Mouse (Mus musculus) kidney, embryonic 14.5 days (tissue): ENCODE measurements around the gene Wipf3. TPM values are rescaled to one million over a fixed set of nuclear protein-coding genes. Genes with fewer than 3 reads are reported as not detected.

ENCODE experiments used
- ATAC-seq: fragments of 200-750 bp; cut with Nextera tagmentation; 2 replicates; pipeline ENCODE4 v1.8.0; 2017; ENCODE audit warnings: moderate number of reproducible peaks, mild to moderate bottlenecking, moderate TSS enrichment, moderate library complexity; ENCODE audit not compliant: low FRiP score, low TSS enrichment
- H3K27ac ChIP-seq: fragments of 300-500 bp; sonication (generic); 2 replicates; pipeline ENCODE4 v1.5.1; 2014; ENCODE audit warnings: low read depth, mild to moderate bottlenecking, low read length, moderate library complexity, mixed read lengths
- H3K27me3 ChIP-seq: fragments of 300-500 bp; sonication (generic); 2 replicates; pipeline ENCODE4 v1.6.1; 2014; ENCODE audit warnings: mild to moderate bottlenecking, low read length; ENCODE audit not compliant: control insufficient read depth, insufficient read depth
- H3K36me3 ChIP-seq: fragments of 300-500 bp; sonication (generic); 2 replicates; pipeline ENCODE4 v1.6.1; 2014; ENCODE audit warnings: low read length, mixed read lengths; ENCODE audit not compliant: control insufficient read depth, insufficient read depth
- H3K4me1 ChIP-seq: fragments of 300-500 bp; sonication (generic); 2 replicates; pipeline ENCODE4 v1.6.1; 2014; ENCODE audit warnings: low read length, mixed read lengths; ENCODE audit not compliant: control insufficient read depth, insufficient read depth
- H3K4me2 ChIP-seq: fragments of 300-500 bp; sonication (generic); replicated peaks from 2 replicates; pipeline ENCODE4 v1.6.1; 2014; ENCODE audit warnings: low read depth, mild to moderate bottlenecking, low read length
- H3K4me3 ChIP-seq: fragments of 300-500 bp; sonication (generic); 2 replicates; pipeline ENCODE4 v1.5.1; 2014; ENCODE audit warnings: mild to moderate bottlenecking, low read length
- H3K9ac ChIP-seq: fragments of 300-500 bp; sonication (generic); 2 replicates; pipeline ENCODE4 v1.6.1; 2014; ENCODE audit warnings: low read depth, mild to moderate bottlenecking, low read length, moderate library complexity
- H3K9me3 ChIP-seq: fragments of 300-500 bp; sonication (generic); 2 replicates; pipeline ENCODE4 v1.6.1; 2016; ENCODE audit warnings: low read length; ENCODE audit not compliant: control insufficient read depth
- WGBS: fragments of 180-500 bp; shearing (Covaris S2); extraction: QIAGEN DNeasy Blood & Tissue Kit; methylation state at CpG from one replicate; pipeline ENCODE4 v1.1.7; 2014; 5-methylcytosine and 5-hydroxymethylcytosine counted together
- polyA plus RNA-seq: library from polyadenylated mRNA; unstranded; fragments of >200 nt; fragmentation: Nextera tagmentation; extraction: Ambion mirVana; gene quantifications from 2 replicates; pipeline ENCODE4 v1.2.1, GENCODE M21; 2014

Gene Wipf3
- polyA plus RNA-seq, 1 experiment from 2014 or later = 2.7 TPM

GRCm38 (mm10) chr6:54543646-54544045, 114.2 kb downstream of the Wipf3 start:
- whole genome bisulfite sequencing = 76% methylated on average over 2 of the region's 2 CpGs
- no peaks in the 10 kb centered on the region for H3K36me3 ChIP-seq
- no peak overlapping the region for H3K4me2 ChIP-seq
- no peak overlapping the region for H3K4me3 ChIP-seq
- H3K9me3 ChIP-seq = no peaks in the 10 kb centered on the region
- H3K9ac ChIP-seq = no peak overlapping the region
- no peak for ATAC-seq
- no peaks in the 10 kb centered on the region for H3K27me3 ChIP-seq
- 0 out of 2 replicates have a peak, but pooled peaks cover 3% of the 10 kb centered on the region for H3K4me1 ChIP-seq
- H3K27ac ChIP-seq = no peak overlapping the region

DNA sequence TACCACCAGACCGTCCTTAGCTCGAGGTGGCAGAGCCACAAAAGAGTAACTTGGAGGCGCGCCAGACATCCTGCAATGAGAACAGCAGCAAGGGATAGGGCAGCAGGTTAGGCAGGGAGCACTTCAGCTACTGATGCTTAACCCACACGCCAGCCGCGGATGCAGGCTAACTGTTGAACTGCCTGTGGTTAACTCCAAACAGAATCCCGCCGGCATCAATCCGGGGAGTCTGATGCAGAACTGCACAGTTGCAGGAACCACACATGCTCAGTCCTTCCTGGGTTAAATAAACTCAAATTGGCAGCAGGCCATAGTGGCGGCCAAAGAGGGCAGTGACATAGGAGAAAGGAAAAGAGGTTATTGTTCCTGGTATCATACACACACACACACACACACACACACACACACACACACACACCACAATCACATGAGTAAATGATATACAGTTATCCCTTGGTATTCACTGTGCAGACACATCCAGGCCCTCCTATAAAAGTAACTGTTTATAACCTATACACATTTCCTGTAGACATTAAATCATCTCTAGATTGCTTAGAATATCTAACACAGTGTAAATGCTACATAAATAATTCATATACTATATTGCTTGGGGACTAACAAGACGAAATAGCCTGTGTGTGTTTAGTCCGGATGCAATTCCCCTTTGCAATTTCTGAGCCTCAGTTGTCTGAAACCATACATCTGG, 119.1 kb downstream of the Wipf3 start:
- H3K36me3 ChIP-seq = no peaks in the 10 kb centered on the region
- 62% methylated on average over 13 of the region's 13 CpGs for WGBS
- no peaks in the 10 kb centered on the region for H3K27me3 ChIP-seq
- no peaks in the 10 kb centered on the region for H3K9me3 ChIP-seq
- ATAC-seq = no peak
- no peak overlapping the region for H3K4me2 ChIP-seq
- no peak overlapping the region for H3K4me3 ChIP-seq
- no peak overlapping the region for H3K27ac ChIP-seq
- peaks cover 9% of the 10 kb centered on the region; the same call in 1 of the 2 replicates for H3K4me1 ChIP-seq
- no peak overlapping the region for H3K9ac ChIP-seq

DNA sequence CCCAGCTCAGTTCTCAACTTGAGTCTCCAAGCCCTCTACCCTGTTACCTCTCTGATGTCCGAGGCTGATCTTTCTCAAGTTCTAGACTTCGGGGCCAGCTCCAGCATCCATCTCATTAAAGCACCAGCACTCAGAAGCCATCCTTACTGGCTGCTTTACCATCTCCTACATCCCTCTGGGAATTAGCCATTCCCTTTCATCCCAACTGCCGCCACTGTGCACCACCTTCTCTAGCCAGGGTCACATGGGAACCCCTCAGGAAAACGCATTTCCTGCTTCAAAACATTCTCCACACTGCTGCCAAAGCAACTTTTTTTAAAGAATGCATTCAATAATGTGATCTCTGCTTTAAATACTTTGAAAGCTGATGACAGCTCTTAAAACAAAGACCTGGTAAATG, 119.9 kb downstream of the Wipf3 start:
- H3K27me3 ChIP-seq = no peaks in the 10 kb centered on the region
- no peaks in the 10 kb centered on the region for H3K36me3 ChIP-seq
- no peak overlapping the region for H3K27ac ChIP-seq
- 52% methylated on average over 4 of the region's 4 CpGs for WGBS
- no peak overlapping the region for H3K4me3 ChIP-seq
- H3K4me1 ChIP-seq = peaks cover 9% of the 10 kb centered on the region; the same call in 1 of the 2 replicates
- ATAC-seq = no peak
- H3K9ac ChIP-seq = no peak overlapping the region
- H3K9me3 ChIP-seq = no peaks in the 10 kb centered on the region
- no peak overlapping the region for H3K4me2 ChIP-seq

GRCm38 (mm10) chr6:54550801-54551323, 121.5 kb downstream of the Wipf3 start:
- H3K4me1 ChIP-seq = peaks cover 9% of the 10 kb centered on the region; the same call in 1 of the 2 replicates
- H3K27ac ChIP-seq = no peak overlapping the region
- no peaks in the 10 kb centered on the region for H3K27me3 ChIP-seq
- H3K36me3 ChIP-seq = no peaks in the 10 kb centered on the region
- 45% methylated on average over 6 of the region's 7 CpGs for WGBS
- H3K9ac ChIP-seq = no peak overlapping the region
- no peak overlapping the region for H3K4me2 ChIP-seq
- ATAC-seq = no peak
- no peak overlapping the region for H3K4me3 ChIP-seq
- H3K9me3 ChIP-seq = no peaks in the 10 kb centered on the region

GRCm38 (mm10) chr6:54552721-54553413, 123.5 kb downstream of the Wipf3 start:
- H3K4me3 ChIP-seq = no peak overlapping the region
- H3K9me3 ChIP-seq = no peaks in the 10 kb centered on the region
- no peak overlapping the region for H3K9ac ChIP-seq
- no peak for ATAC-seq
- no peaks in the 10 kb centered on the region for H3K36me3 ChIP-seq
- 79% methylated on average over 9 of the region's 9 CpGs for WGBS
- H3K4me2 ChIP-seq = no peak overlapping the region
- H3K27ac ChIP-seq = no peak overlapping the region
- no peaks in the 10 kb centered on the region for H3K27me3 ChIP-seq
- peaks cover 9% of the 10 kb centered on the region; the same call in 1 of the 2 replicates for H3K4me1 ChIP-seq

Other genes starting within 250 kb of the Wipf3 start
- gene Prr15, start 103.8 kb upstream of the Wipf3 start, polyA plus RNA-seq = 6.2 and 6.4 TPM in 2 replicates
- 5.2 and 6.3 TPM in 2 replicates for gene Scrn1, start 136.9 kb downstream of the Wipf3 start, polyA plus RNA-seq
- gene Plekha8, start 165.5 kb downstream of the Wipf3 start, polyA plus RNA-seq = 7.8 and 14.6 TPM in 2 replicates
- gene Fkbp14, start 167.7 kb downstream of the Wipf3 start, polyA plus RNA-seq = 18.4 and 25.8 TPM in 2 replicates